Mouse (Mus musculus) hindbrain, postnatal 0 days (tissue): ENCODE data around the gene Rela. TPM values are rescaled to one million over a fixed set of nuclear protein-coding genes. Genes with fewer than 3 reads are reported as not detected.

Source experiments
- ATAC-seq: fragments of 200-750 bp; cut with Nextera tagmentation; 2 replicates; pipeline ENCODE4 v1.8.0; 2017; ENCODE audit warnings: mild to moderate bottlenecking, moderate TSS enrichment, moderate library complexity
- DNase-seq: peaks from one replicate; pipeline ENCODE4 v3.0.0-alpha.2; 2015; ENCODE audit warnings: low spot score
- H3K27ac ChIP-seq: fragments of 300-500 bp; sonication (generic); 2 replicates; pipeline ENCODE4 v1.5.1; 2014; ENCODE audit warnings: mild to moderate bottlenecking
- H3K27me3 ChIP-seq: fragments of 300-500 bp; sonication (generic); 2 replicates; pipeline ENCODE4 v1.6.1; 2014; ENCODE audit warnings: low read length, mixed read lengths; ENCODE audit not compliant: insufficient read depth
- H3K36me3 ChIP-seq: fragments of 300-500 bp; sonication (generic); 2 replicates; pipeline ENCODE4 v1.6.1; 2014; ENCODE audit warnings: low read length, mixed read lengths; ENCODE audit not compliant: insufficient read depth
- H3K4me1 ChIP-seq: fragments of 300-500 bp; sonication (generic); 2 replicates; pipeline ENCODE4 v1.6.1; 2014; ENCODE audit warnings: antibody characterized with exemption, low read length, mixed read lengths; ENCODE audit not compliant: insufficient read depth
- H3K4me2 ChIP-seq: fragments of 300-500 bp; sonication (generic); 2 replicates; pipeline ENCODE4 v1.6.1; 2014; ENCODE audit warnings: low read depth, mild to moderate bottlenecking, low read length, moderate library complexity, mixed read lengths
- H3K4me3 ChIP-seq: fragments of 300-500 bp; sonication (generic); 2 replicates; pipeline ENCODE4 v1.5.1; 2014; ENCODE audit warnings: low read length
- H3K9ac ChIP-seq: fragments of 300-500 bp; sonication (generic); replicated peaks from 2 replicates; pipeline ENCODE4 v1.6.1; 2014; ENCODE audit warnings: mild to moderate bottlenecking, low read length, moderate library complexity, mixed read lengths
- H3K9me3 ChIP-seq: fragments of 300-500 bp; sonication (generic); 2 replicates; pipeline ENCODE4 v1.6.1; 2016; ENCODE audit warnings: low read length, mixed read lengths
- CTCF ChIP-seq: IDR thresholded peaks from 2 replicates; pipeline ENCODE4 v1.5.1; 2016; ENCODE audit warnings: antibody characterized with exemption, control low read depth, low read depth
- WGBS: fragments of 180-500 bp; shearing (Covaris S2); extraction: QIAGEN DNeasy Blood & Tissue Kit; methylation state at CpG from one replicate; pipeline ENCODE4 v1.1.7; 2014; 5-methylcytosine and 5-hydroxymethylcytosine counted together
- polyA plus RNA-seq: library from polyadenylated mRNA; unstranded; fragments of >200 nt; fragmentation: Nextera tagmentation; extraction: Ambion mirVana; gene quantifications from 2 replicates; pipeline ENCODE4 v1.2.1, GENCODE M21; 2015
- total RNA-seq: library from RNA; depleted of rRNA; stranded (reverse); fragments of >200 nt; gene quantifications from 2 replicates; pipeline ENCODE4 v1.2.3, GENCODE M21; 2014

The Rela gene
- total and polyA plus RNA-seq, 2 experiments from 2014 or later: 30.3 to 40.8 TPM

DNA sequence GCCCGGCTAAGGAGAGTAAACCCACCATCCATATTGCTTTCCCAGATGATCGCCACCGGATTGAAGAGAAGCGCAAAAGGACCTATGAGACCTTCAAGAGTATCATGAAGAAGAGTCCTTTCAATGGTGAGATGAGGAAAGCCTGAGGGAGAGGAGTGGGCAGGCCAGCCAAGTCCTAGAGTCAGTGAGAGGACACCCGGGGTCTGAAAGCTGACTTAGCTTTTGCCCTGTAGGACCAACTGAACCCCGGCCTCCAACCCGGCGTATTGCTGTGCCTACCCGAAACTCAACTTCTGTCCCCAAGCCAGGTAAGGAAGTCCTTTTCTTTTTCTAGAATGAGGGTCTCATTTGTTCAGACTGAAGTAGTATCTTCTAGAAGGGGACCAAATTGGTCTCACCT, 8.0 kb downstream of the Rela start:
- H3K4me2 ChIP-seq: no peak overlapping the region
- TF ChIP-seq CTCF: no peak
- no peak for DNase-seq
- H3K9ac ChIP-seq: no peak overlapping the region
- peaks cover 11% of the 10 kb centered on the region; the same call in 1 of the 2 replicates for H3K4me1 ChIP-seq
- no peak for ATAC-seq
- 97% methylated on average over 9 of the region's 9 CpGs for WGBS
- no peaks in the 10 kb centered on the region for H3K9me3 ChIP-seq
- H3K27me3 ChIP-seq: no peaks in the 10 kb centered on the region
- H3K36me3 ChIP-seq: peaks cover 67% of the 10 kb centered on the region
- no peak overlapping the region for H3K4me3 ChIP-seq
- H3K27ac ChIP-seq: no peak overlapping the region

DNA sequence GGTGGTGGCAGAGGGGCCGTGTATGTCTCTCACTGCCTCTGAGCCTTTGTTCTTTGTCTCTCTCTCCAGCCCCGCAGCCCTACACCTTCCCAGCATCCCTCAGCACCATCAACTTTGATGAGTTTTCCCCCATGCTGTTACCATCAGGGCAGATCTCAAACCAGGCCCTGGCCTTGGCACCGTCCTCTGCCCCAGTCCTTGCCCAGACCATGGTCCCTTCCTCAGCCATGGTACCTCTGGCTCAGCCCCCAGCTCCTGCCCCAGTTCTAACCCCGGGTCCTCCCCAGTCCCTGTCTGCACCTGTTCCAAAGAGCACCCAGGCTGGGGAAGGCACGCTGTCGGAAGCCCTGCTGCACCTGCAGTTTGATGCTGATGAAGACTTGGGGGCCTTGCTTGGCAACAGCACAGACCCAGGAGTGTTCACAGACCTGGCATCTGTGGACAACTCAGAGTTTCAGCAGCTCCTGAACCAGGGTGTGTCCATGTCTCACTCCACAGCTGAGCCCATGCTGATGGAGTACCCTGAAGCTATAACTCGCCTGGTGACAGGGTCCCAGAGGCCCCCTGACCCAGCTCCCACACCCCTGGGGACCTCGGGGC, 9.5 kb downstream of the Rela start:
- Histone ChIP-seq H3K27ac (no peak overlapping the region), H3K27me3 (no peaks in the 10 kb centered on the region), H3K9me3 (no peaks in the 10 kb centered on the region), H3K4me1 (peaks cover 11% of the 10 kb centered on the region; the same call in 1 of the 2 replicates), H3K4me3 (no peak overlapping the region), H3K36me3 (peaks cover 53% of the 10 kb centered on the region), H3K9ac (no peak overlapping the region), H3K4me2 (no peak overlapping the region)
- ATAC-seq (no peak), DNase-seq (no peak)
- no peak for TF ChIP-seq CTCF
- WGBS: 91% methylated on average over 8 of the region's 8 CpGs

- 96% methylated on average over 6 of the region's 6 CpGs for WGBS
- no peak for ATAC-seq
These were observed 10.5 kb downstream of the Rela start for GRCm38 (mm10) chr19:5647791-5648190.

GRCm38 (mm10) chr19:5648401-5649297, 11.4 kb downstream of the Rela start:
- Histone ChIP-seq H3K4me2 (peak overlapping the region; percentile 55), H3K9me3 (no peaks in the 10 kb centered on the region), H3K27ac (peak overlapping the region; percentile 79), H3K9ac (peak overlapping the region; percentile 25), H3K4me1 (peaks cover 11% of the 10 kb centered on the region; the same call in 1 of the 2 replicates), H3K36me3 (peaks cover 42% of the 10 kb centered on the region), H3K4me3 (peak overlapping the region; percentile 19), H3K27me3 (no peaks in the 10 kb centered on the region)
- 9% methylated on average over 26 of the region's 26 CpGs for WGBS
- peak; percentile 53 for TF ChIP-seq CTCF
- DNase-seq (peak; percentile 84), ATAC-seq (peak; percentile 87)

More at GRCm38 (mm10) chr19:5647791-5648190, 10.5 kb downstream of the Rela start:
- TF ChIP-seq CTCF: no peak
- Histone ChIP-seq H3K9ac (peak overlapping the region; percentile 25; the same call in 1 of the 2 replicates), H3K9me3 (no peaks in the 10 kb centered on the region), H3K4me3 (no peak overlapping the region), H3K27ac (peak overlapping the region; percentile 79), H3K4me1 (peaks cover 11% of the 10 kb centered on the region; the same call in 1 of the 2 replicates), H3K27me3 (no peaks in the 10 kb centered on the region), H3K36me3 (peaks cover 47% of the 10 kb centered on the region), H3K4me2 (no peak overlapping the region)
- DNase-seq: no peak

GRCm38 (mm10) chr19:5649298-5649741, 12.0 kb downstream of the Rela start:
- DNase-seq: no peak
- H3K27me3 ChIP-seq: no peaks in the 10 kb centered on the region
- H3K4me1 ChIP-seq: peaks cover 16% of the 10 kb centered on the region; the same call in 1 of the 2 replicates
- peak overlapping the region; percentile 19; the same call in 1 of the 2 replicates for H3K4me3 ChIP-seq
- no peak for TF ChIP-seq CTCF
- 62% methylated on average over 6 of the region's 6 CpGs for WGBS
- peaks cover 35% of the 10 kb centered on the region for H3K36me3 ChIP-seq
- peak overlapping the region; percentile 55 for H3K4me2 ChIP-seq
- ATAC-seq: no peak
- peak overlapping the region; percentile 79; the same call in 1 of the 2 replicates for H3K27ac ChIP-seq
- H3K9me3 ChIP-seq: no peaks in the 10 kb centered on the region
- H3K9ac ChIP-seq: peak overlapping the region; percentile 25

DNA sequence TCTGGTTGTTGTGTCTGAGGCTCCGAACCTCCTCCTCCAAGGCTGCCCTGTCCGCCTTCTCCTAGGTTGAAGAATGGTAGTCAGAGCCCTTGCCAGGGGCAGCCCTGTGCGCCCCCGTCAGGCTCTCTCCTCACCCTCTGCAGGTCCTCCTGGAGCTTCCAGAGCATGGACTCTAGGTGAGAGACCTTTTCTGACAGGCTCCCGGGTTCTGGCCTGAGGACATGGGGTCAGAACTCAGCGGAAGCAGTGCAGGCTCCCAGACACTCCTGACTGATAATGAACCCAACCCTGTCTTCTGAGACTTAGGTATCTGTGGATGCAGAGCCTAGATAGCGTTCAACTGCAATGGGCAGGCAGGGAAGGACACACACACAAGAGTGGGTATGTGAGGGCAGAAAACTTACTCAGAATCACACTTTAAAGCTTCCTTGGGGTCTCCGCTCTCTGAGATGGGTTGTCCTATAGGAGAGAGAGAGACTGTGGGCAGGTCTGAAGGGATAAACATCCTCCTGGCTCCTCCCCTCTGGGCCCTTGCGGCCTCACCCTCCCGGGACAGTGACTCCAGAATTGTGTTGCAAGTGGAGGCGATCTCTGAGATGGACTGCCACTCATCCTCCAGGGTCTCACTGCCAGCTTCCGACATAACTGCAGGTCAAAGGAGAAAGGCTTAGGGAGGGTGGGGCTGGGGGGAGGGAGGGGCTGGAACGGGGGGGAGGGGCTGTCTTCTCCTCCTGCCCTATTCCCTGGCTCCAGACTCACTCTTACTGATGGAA, 14.4 kb downstream of the Rela start:
- DNase-seq: no peak
- Histone ChIP-seq H3K27me3 (peaks cover 9% of the 10 kb centered on the region; the same call in 1 of the 2 replicates), H3K9ac (no peak overlapping the region), H3K36me3 (peaks cover 11% of the 10 kb centered on the region), H3K4me1 (peaks cover 24% of the 10 kb centered on the region), H3K4me2 (no peak overlapping the region), H3K9me3 (no peaks in the 10 kb centered on the region), H3K4me3 (no peak overlapping the region), H3K27ac (no peak overlapping the region)
- WGBS: 67% methylated on average over 13 of the region's 13 CpGs
- no peak for TF ChIP-seq CTCF
- no peak for ATAC-seq
